Mouse (Mus musculus): ENCODE results near the gene Ccl7. TPM values are rescaled to one million over a fixed set of nuclear protein-coding genes. Genes with fewer than 3 reads are reported as not detected.
A peak's percentile ranks its signal among the peaks of the same experiment; 100 is the strongest.

Gene Ccl7
- total RNA-seq, 1 experiment = 6.3 TPM

- H3K4me3 ChIP-seq (ENCODE audit: insufficient read depth in 1 of 2, low read depth in 1 of 2, low read length in 2 of 2, poor library complexity in 1 of 2, severe bottlenecking in 1 of 2) = no peak overlapping the region
- DNase-seq (ENCODE audit: low read depth, low spot score) = no peak
- no peaks in the 10 kb centered on the region for H3K9me3 ChIP-seq (ENCODE audit: control insufficient read depth, insufficient read depth, low read depth, low read length)
- H3K36me3 ChIP-seq (ENCODE audit: control insufficient read depth, insufficient read depth, low read length, poor library complexity, severe bottlenecking) = no peaks in the 10 kb centered on the region
- H3K9ac ChIP-seq (ENCODE audit: insufficient read depth, low read depth, low read length, poor library complexity, severe bottlenecking) = no peak overlapping the region
- TF ChIP-seq CHD2 (IDR thresholded peaks at IDR 0.05; ENCODE audit: low read depth, low read length) (no peak), HCFC1 (IDR thresholded peaks at IDR 0.05; ENCODE audit: borderline replicate concordance, insufficient read depth, low read length) (no peak), ZC3H11A (IDR thresholded peaks at IDR 0.05; ENCODE audit: borderline replicate concordance, low read depth, low read length) (no peak), MAFK (IDR thresholded peaks at IDR 0.05; ENCODE audit: insufficient read depth, low read depth, low read length) (no peak), ZNF384 (IDR thresholded peaks at IDR 0.05; ENCODE audit: low read depth, low read length) (no peak)
- in situ Hi-C loops (cut with MboI; ENCODE audit: low sequenced_read_pairs in 2 of 2, unreplicated experiment in 2 of 2) = no loop called here
- no peak overlapping the region for H3K27ac ChIP-seq (ENCODE audit: insufficient read depth, low read depth, low read length, poor library complexity, severe bottlenecking)
- H3K4me1 ChIP-seq (ENCODE audit: control insufficient read depth in 2 of 2, insufficient read depth in 2 of 2, low read length in 2 of 2, poor library complexity in 1 of 2) = no peaks in the 10 kb centered on the region
Measured at GRCm38 (mm10) chr11:82041671-82042080, 3.8 kb upstream of the Ccl7 start.

DNA sequence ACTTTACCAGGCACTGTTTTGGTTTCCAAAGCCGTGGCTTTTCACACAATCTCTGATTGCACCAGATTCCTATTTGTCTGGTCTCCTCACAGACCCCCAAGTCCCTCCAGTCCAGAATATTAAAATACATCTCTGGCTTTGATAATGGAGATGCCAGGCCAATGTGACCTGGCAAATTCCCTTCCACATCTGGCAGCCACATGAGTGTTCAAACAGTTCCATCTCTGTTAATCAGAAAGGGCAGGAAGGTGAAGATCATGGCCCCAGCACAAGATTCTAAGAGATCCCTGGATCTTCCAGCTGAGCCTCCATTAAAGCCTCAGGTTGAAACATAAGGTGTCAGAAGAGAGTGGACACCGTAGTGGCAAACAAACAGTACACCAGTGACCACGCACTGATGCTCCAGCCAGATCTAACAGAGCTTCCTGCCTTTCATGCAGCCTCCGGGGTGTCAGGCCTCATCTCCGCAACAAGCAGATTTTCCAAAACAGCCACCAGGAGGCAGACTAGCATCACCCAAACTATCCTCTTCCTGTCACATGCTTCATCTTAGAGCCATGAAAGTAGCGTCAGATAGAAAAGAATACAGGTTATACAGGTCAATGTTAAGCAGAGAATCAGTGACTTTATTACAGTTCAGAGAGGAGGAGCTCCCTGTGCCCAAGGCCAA lies 2.4 kb downstream of the Ccl7 start:
- in situ Hi-C loops (cut with MboI; ENCODE audit: low sequenced_read_pairs in 2 of 2, unreplicated experiment in 2 of 2) = loop anchor here in 1 of 2 experiments (5.0 kb wide), 1 partner anchor 129 kb away; no protein-coding TSS in a partner anchor
- Histone ChIP-seq H3K27ac (ENCODE audit: insufficient read depth, low read depth, low read length, poor library complexity, severe bottlenecking) (no peak overlapping the region), H3K36me3 (ENCODE audit: control insufficient read depth, insufficient read depth, low read length, poor library complexity, severe bottlenecking) (no peaks in the 10 kb centered on the region), H3K9me3 (ENCODE audit: control insufficient read depth, insufficient read depth, low read depth, low read length) (no peaks in the 10 kb centered on the region), H3K4me1 (ENCODE audit: control insufficient read depth in 2 of 2, insufficient read depth in 2 of 2, low read length in 2 of 2, poor library complexity in 1 of 2) (no peaks in the 10 kb centered on the region), H3K9ac (ENCODE audit: insufficient read depth, low read depth, low read length, poor library complexity, severe bottlenecking) (no peak overlapping the region), H3K4me3 (ENCODE audit: insufficient read depth in 1 of 2, low read depth in 1 of 2, low read length in 2 of 2, poor library complexity in 1 of 2, severe bottlenecking in 1 of 2) (no peak overlapping the region)
- peak; percentile 75; the same call in 1 of the 2 replicates for TF ChIP-seq ZC3H11A (IDR thresholded peaks at IDR 0.05; ENCODE audit: borderline replicate concordance, low read depth, low read length)
- no peak for TF ChIP-seq CHD2 (IDR thresholded peaks at IDR 0.05; ENCODE audit: low read depth, low read length)
- TF ChIP-seq HCFC1 (IDR thresholded peaks at IDR 0.05; ENCODE audit: borderline replicate concordance, insufficient read depth, low read length) = no peak
- 0 out of 2 replicates have a peak, but pooled peaks have one; percentile 9 for TF ChIP-seq MAFK (IDR thresholded peaks at IDR 0.05; ENCODE audit: insufficient read depth, low read depth, low read length)
- DNase-seq (ENCODE audit: low read depth, low spot score) = peak; percentile 51

DNA sequence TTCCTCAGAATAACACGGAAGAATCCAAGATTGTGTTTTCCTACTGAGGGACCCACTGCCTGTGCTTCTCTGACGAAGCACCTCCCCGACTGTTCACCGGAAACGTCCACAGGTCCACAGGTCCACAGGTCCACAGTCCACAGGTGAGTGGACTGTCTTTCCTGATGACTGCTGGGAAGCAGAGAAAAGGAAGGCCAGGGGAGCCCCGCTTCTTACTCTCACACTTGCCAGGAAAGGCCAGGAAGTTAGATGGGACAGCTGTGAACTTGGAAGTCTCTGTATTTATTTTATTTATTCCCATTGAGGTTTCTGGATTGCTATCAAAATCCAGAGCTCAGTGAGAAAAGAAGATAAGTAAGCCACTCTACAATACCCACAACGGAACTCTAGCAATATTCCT lies 8.3 kb downstream of the Ccl7 start:
- Histone ChIP-seq H3K36me3 (ENCODE audit: control insufficient read depth, insufficient read depth, low read length, poor library complexity, severe bottlenecking) (no peaks in the 10 kb centered on the region), H3K4me3 (ENCODE audit: insufficient read depth in 1 of 2, low read depth in 1 of 2, low read length in 2 of 2, poor library complexity in 1 of 2, severe bottlenecking in 1 of 2) (no peak overlapping the region), H3K9ac (ENCODE audit: insufficient read depth, low read depth, low read length, poor library complexity, severe bottlenecking) (no peak overlapping the region), H3K9me3 (ENCODE audit: control insufficient read depth, insufficient read depth, low read depth, low read length) (no peaks in the 10 kb centered on the region), H3K27ac (ENCODE audit: insufficient read depth, low read depth, low read length, poor library complexity, severe bottlenecking) (no peak overlapping the region), H3K4me1 (ENCODE audit: control insufficient read depth in 2 of 2, insufficient read depth in 2 of 2, low read length in 2 of 2, poor library complexity in 1 of 2) (no peaks in the 10 kb centered on the region)
- TF ChIP-seq CHD2 (IDR thresholded peaks at IDR 0.05; ENCODE audit: low read depth, low read length) (no peak), MAFK (IDR thresholded peaks at IDR 0.05; ENCODE audit: insufficient read depth, low read depth, low read length) (no peak), ZC3H11A (IDR thresholded peaks at IDR 0.05; ENCODE audit: borderline replicate concordance, low read depth, low read length) (no peak), ZNF384 (IDR thresholded peaks at IDR 0.05; ENCODE audit: low read depth, low read length) (no peak), HCFC1 (IDR thresholded peaks at IDR 0.05; ENCODE audit: borderline replicate concordance, insufficient read depth, low read length) (no peak)
- in situ Hi-C loops (cut with MboI; ENCODE audit: low sequenced_read_pairs in 2 of 2, unreplicated experiment in 2 of 2) = no loop called here
- no peak for DNase-seq (ENCODE audit: low read depth, low spot score)

DNA sequence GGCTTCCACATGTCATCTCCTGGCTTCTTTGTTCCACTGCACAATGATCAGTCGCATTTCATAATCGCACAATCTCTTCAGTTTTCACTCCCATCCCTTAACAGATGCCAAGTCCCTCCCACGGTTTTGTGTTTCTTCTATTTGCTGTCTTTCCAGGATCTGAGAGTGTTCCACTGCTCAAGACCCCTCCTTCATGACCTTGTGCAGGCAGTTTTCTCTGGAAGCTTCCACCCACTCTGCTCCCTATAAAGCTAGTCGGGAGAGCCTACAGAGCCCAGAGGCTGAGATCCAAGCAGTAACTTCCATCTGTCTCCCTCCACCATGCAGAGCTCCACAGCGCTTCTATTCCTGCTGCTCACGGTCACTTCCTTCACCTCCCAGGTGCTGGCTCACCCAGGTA lies 12.1 kb downstream of the Ccl7 start, which contains the start of gene Ccl11:
Gene Ccl11, plus strand, starts transcription at position 178 of the 400 bp plus-strand sequence.
- no peaks in the 10 kb centered on the region for H3K9me3 ChIP-seq (ENCODE audit: control insufficient read depth, insufficient read depth, low read depth, low read length)
- in situ Hi-C loops (cut with MboI; ENCODE audit: low sequenced_read_pairs in 2 of 2, unreplicated experiment in 2 of 2) = no loop called here
- H3K4me3 ChIP-seq (ENCODE audit: insufficient read depth in 1 of 2, low read depth in 1 of 2, low read length in 2 of 2, poor library complexity in 1 of 2, severe bottlenecking in 1 of 2) = no peak within 1 kb of the TSS
- H3K36me3 ChIP-seq (ENCODE audit: control insufficient read depth, insufficient read depth, low read length, poor library complexity, severe bottlenecking) = no peaks in the 10 kb centered on the region
- H3K9ac ChIP-seq (ENCODE audit: insufficient read depth, low read depth, low read length, poor library complexity, severe bottlenecking) = no peak within 1 kb of the TSS
- no peak within 1 kb of the TSS for H3K27ac ChIP-seq (ENCODE audit: insufficient read depth, low read depth, low read length, poor library complexity, severe bottlenecking)
- no peaks in the 10 kb centered on the region for H3K4me1 ChIP-seq (ENCODE audit: control insufficient read depth in 2 of 2, insufficient read depth in 2 of 2, low read length in 2 of 2, poor library complexity in 1 of 2)
- TF ChIP-seq CHD2 (IDR thresholded peaks at IDR 0.05; ENCODE audit: low read depth, low read length) (no peak), ZNF384 (IDR thresholded peaks at IDR 0.05; ENCODE audit: low read depth, low read length) (no peak), MAFK (IDR thresholded peaks at IDR 0.05; ENCODE audit: insufficient read depth, low read depth, low read length) (no peak), HCFC1 (IDR thresholded peaks at IDR 0.05; ENCODE audit: borderline replicate concordance, insufficient read depth, low read length) (no peak), ZC3H11A (IDR thresholded peaks at IDR 0.05; ENCODE audit: borderline replicate concordance, low read depth, low read length) (no peak)
- no peak for DNase-seq (ENCODE audit: low read depth, low spot score)

All from ES-E14 (cell line).